Mouse (Mus musculus) liver, embryonic 14.5 days (tissue): ENCODE measurements around the gene Mrm1.

Experiments used
- CTCF ChIP-seq: IDR thresholded peaks from 2 replicates; pipeline ENCODE4 v1.5.1; 2016; ENCODE audit warnings: antibody characterized with exemption, low read depth, control low read depth
- EP300 ChIP-seq: IDR thresholded peaks from 2 replicates; pipeline ENCODE4 v1.6.1; 2016; ENCODE audit warnings: antibody characterized with exemption, low read depth

DNA sequence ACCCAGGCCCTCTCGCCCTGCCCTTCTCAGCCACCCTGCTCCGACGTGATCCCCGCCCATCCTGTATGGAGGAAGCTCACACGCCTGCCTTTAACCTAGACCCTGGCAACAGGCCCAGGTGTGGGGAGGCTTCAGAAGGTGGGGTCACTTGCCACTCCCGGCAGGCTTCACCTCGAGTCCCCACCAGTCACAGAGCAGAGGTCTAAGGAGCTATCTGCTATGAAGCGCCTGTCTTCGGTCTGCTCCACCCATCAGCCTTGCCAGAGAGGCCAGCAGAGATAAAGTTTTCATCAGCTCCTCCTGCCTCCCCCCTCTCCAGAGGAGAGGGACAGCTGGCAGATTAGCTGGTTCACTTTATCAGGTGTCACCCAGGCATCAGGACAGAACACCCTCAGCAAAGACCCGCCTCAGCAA, 4.2 kb upstream of the Mrm1 start:
- TF ChIP-seq CTCF, result no peak
- TF ChIP-seq EP300, result peak; percentile 98
